Mouse (Mus musculus): ENCODE data around the gene Prss27.

Gene Prss27

GRCm38 (mm10) chr17:24037844-24038243, at the start of gene Prss27:
Prss27 (plus strand) TSS chr17:24038144.
- DNase-seq (ENCODE audit: low spot score in 2 of 2) = no peak

DNA sequence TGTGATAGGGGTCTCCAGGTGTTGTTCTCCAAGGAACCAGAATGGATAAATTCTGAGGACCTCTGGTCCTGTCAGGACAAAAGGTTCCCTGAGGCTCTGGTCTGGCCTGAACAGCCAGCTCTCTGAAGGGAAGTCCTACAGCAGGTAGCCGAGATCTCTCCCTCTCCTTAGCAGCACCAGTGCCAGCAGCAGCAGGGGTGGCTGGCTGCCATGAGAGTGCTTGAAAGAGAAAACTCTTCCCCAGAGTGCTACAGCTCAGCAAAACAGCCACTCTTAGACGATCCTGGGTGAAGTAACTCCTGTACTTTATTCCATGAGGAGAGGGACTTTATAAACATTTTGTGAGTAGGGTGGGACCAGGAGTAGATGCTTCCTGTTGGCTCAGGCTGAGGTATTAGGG, 48.1 kb upstream of the Prss27 start:
- peak in 1 of 2 experiments; percentile 38 for DNase-seq (ENCODE audit: low spot score in 2 of 2)

GRCm38 (mm10) chr17:23992789-23993553, 45.0 kb upstream of the Prss27 start:
- no peak for DNase-seq (ENCODE audit: low spot score in 2 of 2)

DNA sequence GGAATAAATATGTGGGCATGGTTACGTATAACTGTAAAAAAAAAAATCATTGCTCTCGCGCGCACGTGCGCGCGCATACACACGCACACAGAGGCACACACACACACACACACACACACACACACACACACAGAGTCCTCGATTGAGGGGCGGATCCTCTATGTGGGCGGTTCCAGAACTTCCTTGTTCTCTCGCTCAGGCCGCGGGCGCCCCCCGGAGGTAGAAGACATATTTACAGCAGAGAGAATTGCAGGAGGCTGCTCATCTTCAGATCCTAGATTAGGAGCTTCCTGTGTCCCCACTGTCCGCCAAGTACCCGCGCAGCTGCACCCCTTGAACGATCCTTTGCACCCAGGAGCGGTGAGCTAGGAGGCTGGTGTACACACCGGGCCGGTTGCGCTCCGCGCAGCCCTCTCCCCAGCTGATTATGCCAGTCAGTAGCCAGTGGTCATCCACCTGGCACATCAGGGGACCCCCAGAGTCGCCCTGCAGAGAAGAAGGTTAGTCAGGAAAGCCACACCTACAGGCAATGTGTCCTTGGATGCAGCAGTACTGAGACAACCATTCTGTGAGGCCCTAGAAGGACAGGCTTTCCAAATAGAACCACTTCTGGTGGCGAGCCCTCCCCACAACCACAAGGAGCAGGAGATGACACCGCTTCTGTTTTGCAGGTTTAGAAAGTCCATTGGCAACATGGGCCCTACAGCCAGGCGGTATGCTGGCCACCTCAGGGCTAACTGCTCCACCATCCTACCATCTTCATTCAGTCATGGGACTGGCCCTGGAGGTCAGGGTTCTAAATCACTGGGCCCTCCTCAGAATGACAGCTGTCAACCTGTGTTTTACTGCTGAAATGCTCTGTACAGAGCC, 44.1 kb upstream of the Prss27 start:
- peak; percentile 69 to 97 for DNase-seq (ENCODE audit: low spot score in 2 of 2)

DNA sequence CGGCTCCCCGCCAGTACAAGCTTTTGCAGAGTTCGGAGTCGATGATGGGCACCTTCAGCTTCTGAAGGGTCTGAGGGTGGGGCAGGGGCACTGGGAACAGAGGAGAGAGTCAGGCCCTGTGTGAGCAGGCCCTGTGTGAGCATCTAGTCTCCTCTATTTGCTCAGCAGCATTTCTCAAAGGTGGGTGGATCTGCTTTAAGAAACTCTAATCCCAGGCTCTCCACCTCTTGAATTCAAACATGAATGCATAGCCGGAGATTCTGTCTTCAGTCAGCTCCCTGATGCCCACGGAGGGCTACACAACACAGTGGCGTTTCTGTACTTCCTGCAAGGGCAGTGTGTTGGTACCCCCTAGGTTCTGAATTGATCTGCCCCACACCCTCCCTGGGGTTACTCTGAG, 43.3 kb upstream of the Prss27 start:
- DNase-seq (ENCODE audit: low spot score in 2 of 2) = no peak

- no peak for DNase-seq (ENCODE audit: low spot score in 2 of 2)
Measured at GRCm38 (mm10) chr17:23995421-23995820, 42.5 kb upstream of the Prss27 start.

- DNase-seq (ENCODE audit: low spot score in 2 of 2) = no peak
Measured at GRCm38 (mm10) chr17:23997901-23998300, 40.0 kb upstream of the Prss27 start, which contains the start of gene Prss22. Prss22 (minus strand) TSS chr17:23998100.

GRCm38 (mm10) chr17:23998383-23998782, 39.6 kb upstream of the Prss27 start:
- DNase-seq (ENCODE audit: low spot score in 2 of 2) = no peak

DNA sequence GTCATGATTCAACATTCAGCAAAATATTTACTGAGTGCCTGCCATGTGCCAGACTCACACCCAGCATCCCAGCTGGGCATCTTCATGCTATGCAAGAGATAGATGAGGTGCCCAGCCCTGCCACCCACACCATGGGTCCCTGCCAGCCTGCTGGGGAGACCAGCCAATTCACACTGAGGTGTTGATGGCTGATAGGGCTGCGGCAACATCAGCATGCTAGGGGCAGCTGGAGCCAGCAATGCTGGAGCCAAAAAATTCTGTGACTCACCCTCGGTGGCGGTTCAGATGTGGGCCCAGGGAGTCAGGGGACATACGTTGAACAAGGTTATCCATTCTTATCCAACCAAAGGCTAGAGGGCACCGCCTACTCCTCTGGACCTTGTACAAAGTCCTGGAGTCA, 37.5 kb upstream of the Prss27 start:
- peak; percentile 70 to 92 for DNase-seq (ENCODE audit: low spot score in 2 of 2)

DNA sequence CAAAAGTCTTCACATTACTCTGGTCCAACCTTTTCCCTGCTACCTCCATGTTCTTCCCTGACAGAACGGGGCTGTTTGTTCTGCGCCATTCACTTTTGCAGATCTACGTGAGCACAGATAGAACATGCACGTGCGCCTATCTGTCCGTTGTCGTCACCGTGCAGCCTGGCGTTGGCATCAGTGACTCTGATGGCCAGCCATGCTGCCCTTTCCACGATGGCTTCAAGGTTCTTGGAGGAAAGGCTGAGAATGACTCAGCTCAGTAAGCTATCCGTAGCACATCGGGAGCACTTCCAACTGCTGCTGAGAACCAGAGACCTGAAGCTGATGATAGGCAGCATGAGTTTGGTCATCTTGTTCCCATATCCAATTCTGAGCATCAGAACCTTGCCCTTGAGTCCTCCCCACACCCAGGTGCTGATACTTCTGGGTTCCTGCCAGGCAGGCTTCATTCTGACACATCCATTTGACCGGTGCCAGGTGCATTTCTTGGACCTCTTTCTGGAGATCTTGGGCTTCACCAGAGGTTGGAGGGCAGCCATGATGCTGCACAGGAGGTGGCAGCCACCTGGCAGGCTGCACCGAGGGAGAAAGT, 33.8 kb upstream of the Prss27 start:
- no peak for DNase-seq (ENCODE audit: low spot score in 2 of 2)

DNA sequence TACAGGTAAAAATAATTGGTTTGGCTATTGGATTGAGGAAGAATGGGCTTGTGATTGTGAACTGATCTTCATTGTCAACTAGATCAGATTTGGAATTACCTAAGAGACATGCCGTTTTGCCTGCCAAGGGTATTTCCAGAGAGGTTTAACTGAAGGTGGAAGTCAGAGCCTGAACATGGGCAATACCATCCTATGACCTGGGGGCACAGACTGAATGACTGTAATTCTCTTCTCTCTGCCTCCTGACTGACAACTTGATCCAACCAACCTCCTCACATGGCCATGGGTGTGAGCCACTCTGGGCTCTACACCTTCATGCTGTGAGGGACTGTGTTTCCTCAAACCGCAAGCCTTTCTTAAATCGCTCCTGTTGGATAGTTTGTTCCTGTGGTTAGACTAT, 32.9 kb upstream of the Prss27 start:
- DNase-seq (ENCODE audit: low spot score in 2 of 2) = no peak

DNA sequence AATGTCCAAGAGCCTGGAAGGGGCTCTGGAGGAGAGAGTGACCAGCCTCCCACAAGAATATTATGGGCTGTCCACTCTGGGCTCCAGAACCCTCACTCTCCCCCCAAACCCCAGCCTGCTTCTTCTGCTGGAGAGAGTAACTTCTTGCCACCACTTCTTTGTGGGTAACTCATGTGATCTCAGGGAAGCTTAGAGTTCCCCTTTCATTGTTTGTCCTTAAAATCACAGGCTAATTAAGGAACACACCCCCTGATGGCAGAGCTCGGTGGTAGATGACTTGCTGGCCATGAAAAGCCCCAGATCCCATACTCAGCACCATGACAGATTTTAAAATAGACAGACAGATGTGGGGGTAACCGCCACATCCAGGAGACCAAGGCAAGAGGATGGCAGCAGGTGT, 31.0 kb upstream of the Prss27 start:
- DNase-seq (ENCODE audit: low spot score in 2 of 2) = no peak

DNA sequence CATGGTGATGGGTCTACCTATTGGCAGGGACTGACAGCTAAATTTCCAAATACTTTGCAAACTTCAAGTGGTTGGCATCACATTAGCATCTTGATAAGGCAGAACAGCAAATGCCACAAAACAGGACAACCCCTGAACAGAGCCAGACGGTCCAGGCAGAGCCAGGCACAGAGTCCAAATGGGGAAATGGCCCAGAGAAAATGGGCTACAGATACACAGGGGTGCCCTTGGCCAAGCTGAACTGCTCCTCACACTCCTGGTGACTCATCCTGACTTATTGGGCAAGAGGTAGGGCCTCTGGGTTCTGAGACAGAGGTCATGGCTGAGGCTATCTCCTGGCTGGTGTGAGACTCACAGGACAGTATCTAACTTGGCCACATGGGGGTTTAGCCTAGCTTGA, 30.6 kb upstream of the Prss27 start:
- no peak for DNase-seq (ENCODE audit: low spot score in 2 of 2)

GRCm38 (mm10) chr17:24008105-24008504, 29.8 kb upstream of the Prss27 start:
- no peak for DNase-seq (ENCODE audit: low spot score in 2 of 2)

- no peak for DNase-seq (ENCODE audit: low spot score in 2 of 2)
Measured at GRCm38 (mm10) chr17:24009617-24010016, 28.3 kb upstream of the Prss27 start.

- no peak for DNase-seq (ENCODE audit: low spot score in 2 of 2)
Measured at GRCm38 (mm10) chr17:24012921-24013320, 25.0 kb upstream of the Prss27 start.

DNA sequence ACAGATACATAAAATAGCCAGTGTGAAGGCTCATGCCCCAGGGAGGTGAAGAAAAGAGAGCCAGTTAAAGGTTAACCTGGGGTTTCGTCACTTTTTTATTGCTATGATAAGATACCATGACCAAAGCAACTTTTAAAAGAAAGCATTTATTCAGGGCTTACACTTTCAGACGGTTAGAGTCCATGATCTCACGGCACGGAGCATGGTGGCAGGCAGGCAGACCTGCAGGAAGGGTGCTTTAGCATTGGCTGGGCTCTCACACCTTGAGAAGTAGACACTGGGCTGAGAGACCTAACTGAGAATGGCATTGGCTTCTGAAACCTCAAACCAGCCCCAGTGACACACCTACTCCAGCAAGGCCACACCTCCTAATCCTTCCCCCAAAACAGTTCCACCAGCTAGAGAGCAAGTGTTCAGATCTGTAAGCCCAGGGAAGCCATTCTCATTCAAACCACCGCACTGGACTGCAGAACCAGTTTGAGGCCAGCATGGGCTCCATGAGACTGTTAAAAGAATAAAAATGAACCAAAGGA, 23.4 kb upstream of the Prss27 start:
- no peak for DNase-seq (ENCODE audit: low spot score in 2 of 2)

DNA sequence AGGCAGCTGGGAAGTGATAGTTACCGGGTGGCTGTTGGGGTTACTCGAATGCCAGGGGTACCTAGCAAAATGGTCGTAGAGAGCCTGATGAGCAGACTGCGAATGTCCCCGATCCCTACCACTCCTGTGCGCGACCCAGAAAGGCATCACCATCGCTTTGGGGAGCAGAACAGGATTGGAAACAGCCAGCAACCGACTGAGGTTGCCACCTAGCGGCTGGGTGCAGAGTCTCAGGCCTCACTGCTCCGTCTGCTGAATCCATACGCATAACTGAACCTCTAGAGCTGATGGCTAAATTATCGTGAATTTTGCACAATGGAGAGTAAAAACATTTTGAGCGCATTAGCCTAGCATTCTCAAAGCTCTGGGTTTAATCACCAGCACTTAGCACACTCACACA, 22.2 kb upstream of the Prss27 start:
- DNase-seq (ENCODE audit: low spot score in 2 of 2) = no peak

DNA sequence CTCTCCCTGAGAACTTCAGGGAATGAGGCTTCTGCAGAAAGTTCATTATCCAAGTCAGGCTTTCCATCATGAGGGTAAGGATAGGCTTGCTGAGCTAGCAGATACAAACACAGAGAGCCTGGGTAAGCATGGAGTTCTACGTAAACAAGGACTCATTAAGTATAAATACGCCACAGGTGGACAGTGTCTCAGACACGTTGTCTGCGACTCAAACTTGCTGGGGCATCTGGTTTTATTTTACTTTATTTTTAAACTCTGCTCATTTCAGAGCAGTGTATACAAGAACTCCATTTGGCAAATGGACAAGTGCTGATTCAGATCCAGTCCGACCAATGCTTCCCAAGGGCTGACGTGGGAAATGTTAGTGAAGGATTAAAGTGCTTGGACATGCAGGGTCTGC, 17.2 kb upstream of the Prss27 start:
- DNase-seq (ENCODE audit: low spot score in 2 of 2) = no peak

DNA sequence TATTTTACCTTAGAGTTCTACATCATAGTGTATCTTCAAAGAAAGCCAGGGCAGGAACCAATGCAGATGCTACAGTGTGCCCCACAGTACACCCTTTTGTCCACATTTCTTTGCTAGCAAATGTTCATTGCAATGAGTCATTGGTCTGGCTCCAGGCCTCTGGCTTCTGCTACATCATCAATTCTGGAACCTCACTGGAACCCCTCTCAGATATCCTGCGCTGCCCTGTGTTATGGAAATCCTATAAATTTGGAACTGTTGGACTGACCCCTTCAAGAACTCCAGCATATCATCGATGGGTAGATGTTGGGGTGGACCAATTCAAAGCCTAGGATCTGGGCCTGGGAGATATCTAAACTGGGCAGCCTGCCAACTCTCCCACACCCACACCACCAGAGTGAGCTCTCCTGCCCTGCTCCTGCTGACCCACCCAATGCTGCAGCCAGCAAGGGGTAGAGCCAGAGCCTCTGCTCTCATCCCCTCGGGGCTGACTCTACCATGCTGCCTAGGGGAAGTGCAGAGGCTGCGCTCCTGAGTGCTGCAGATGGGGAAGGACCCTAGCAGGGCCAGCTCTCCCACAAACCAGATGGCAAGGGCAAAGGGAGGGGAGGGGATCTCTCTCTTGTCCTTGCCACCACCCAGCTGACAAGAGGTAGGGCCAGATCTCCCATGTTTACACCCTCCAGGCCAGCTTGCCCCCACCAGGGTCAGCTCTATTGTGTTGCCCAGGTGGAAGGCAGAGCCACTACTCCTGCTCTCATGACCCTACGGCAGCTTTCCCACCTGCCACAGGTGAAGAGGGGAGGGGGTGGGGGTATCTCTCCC, 16.4 kb upstream of the Prss27 start:
- no peak for DNase-seq (ENCODE audit: low spot score in 2 of 2)

DNA sequence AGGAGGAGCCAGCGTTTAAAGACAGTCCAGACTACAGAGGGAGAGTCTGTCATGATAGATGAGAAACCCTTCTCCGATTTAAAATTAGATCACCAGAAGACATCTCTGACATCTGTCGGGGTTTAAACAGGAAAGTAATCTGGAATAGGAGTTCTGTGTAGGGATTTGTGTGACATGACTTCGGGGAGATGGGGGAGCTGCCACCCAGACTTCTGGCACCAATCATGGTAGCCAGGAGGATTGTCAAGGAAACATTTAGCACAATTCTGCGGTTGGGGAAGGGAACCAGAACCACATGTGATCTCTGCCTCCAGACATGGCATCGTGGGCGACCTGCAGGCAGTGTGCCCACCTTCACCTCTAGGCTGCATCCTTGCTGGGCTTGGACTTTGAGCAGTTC, 8.5 kb upstream of the Prss27 start:
- DNase-seq (ENCODE audit: low spot score in 2 of 2) = no peak

Measured in left cerebral cortex, adult 9 months (tissue).